Mouse (Mus musculus): ENCODE measurements around the gene Gse1.

Gene Gse1

DNA sequence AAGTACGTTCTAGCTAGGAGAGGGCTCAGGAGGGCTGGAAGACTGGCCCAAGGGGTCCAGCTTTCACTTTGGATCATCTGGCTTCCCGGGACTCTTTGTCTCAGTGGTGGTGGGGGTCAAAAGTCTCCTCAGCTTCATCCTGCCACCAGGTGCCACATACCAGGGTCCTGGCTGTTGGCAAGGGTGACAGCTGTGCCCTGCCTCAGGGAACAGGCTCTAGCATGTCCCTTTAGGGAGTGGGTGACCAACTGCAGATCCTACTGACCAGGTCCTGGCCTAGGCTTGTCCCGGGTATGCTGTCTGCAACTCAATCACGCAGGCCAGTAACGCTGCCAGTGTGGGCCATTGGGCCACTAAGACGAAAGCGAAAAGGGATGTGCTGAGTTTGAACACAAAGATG is 15.7 kb upstream of the Gse1 start:
- 91% methylated on average over 7 of the region's 7 CpGs for WGBS

DNA sequence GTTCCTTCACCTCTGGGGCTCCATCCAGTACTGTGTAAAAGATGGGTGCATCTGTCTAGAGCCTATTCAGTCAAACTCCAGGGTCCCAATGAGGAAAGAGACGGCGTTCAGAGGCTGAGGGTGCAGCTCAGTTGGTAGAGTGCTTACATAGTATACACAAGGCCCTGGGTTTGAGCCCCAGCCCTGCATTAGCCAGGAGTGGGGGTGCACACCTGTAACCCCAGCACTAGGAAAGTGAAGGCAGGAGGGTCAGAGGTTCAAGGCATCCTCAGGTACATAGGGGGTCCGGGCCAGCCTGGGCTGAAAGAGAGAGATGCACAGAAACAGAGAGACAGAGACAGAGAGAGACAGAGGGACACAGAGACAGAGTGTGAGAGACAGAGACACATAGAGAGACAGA is 15.0 kb upstream of the Gse1 start:
- 95% methylated on average over 3 of the region's 3 CpGs for WGBS

DNA sequence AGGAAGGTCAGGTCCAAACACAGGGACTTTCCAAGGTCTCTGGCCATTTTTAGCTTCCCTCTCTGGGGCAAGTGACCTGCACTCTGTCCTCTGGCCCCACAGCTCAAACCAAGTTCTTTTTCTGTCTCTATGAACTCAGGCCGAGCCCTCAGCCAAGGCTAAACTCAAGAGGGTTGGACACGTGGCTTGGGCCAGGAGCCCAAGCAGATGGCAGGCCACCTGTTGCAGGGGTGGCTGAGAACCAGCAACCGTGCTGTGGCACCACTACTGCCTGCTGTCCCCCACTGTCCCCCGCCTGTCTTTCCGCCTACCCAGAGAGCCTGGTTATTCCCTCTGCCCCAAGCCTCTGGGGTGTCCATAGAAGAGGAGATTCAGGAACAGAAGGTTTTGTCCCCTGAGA is 14.3 kb upstream of the Gse1 start:
- 46% methylated on average over 5 of the region's 5 CpGs for WGBS

DNA sequence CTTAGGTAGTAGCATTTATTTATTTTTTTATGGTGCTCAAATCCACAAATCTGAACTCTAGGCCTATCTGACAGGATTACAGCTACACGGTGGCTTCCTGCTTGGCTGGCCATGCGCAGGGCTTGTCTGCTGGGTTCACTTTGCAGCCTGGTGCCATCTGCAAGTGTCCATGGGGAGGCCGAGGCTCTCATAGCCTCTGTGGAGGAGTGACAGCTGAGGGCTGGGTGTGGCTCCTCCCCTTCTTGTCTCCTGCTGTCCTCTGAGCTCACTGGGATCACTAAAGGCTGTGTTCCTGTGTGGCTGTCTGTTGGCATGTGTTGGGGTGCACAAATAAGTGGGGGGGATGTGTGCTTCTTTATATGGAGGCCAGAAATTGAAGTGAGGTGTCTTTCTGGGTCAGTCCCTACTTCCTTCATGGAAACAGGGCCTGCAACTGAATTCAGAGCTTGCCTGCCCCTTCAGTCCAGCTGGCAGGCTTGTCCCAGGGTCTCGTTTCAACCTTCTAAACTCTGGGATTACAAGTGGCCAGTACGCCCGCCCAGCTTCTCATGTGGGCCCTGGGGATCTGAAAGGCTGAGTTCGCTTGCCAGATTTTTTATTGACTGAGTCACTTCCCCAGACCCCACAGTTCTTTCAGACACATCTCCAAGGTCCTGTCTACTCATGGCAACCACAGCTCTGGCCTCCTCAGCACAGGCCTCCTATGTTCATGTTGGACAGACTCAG is 12.7 kb upstream of the Gse1 start:
- 73% methylated on average over 7 of the region's 7 CpGs for WGBS

DNA sequence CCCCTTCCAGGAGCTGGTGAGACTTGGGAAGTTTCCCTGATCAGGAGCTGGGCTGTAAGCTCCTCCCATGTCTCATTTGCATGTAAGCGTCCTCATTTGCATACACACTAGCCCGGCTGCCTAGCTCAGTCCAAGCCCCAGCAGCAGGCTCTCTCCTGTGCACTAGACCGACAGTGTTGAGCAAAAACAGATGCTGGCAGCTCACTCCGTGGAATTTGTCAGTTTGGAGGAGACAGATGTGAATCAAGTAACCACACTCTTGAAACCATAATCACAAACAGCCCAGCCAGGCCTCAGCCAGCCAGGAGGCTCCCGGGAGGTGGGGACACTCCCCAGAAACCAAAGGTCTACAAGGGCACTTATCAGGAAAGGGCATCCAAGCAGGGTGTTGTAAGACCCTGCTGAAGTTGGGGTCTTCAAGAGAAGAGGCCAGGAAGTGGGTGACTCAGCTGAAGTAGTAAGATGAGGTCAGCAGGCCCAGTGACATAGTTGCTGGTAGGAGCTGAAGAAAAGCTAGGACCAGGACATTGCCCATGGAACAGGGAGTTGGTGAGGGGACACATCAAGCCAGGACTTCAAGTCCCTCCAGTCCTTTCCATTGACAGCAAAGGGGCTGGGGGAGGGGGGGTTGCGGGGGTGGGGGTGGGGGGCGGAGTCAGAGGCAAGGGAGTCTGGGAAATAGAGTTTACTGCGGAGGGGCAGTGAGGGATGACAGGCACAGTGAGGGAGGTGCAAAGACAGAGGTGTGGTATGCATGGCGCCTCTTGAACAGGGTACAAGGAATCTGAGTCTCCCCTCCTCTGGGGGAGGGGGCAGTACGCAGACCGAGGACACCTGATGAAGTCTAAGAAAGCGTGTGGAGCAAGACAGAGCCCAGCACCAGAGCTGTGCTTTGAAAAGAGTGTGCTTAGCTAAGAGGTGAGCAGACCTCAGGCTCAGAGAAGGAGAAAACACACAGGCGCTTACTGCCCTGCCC is 11.1 kb upstream of the Gse1 start:
- 36% methylated on average over 13 of the region's 13 CpGs for WGBS

DNA sequence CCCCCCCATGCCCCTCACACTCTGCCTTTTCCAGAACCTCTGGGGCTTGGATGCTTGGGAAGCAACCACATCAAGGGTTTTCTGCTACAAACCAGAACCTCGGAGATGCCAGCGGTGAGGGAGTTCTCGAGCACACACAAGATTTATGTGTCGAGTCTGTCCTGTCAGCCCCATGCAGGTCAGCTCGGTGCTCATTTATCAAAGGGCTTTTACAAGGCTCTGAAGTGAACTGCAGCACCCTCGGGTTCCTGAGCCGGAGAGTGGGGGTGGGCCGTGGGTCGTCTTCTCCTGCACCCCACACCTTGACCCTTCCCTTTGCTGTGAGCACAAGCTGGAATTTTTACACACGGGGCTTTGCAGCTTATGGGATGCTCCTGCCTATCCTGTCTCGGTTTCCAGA is 5.7 kb upstream of the Gse1 start:
- WGBS: 88% methylated on average over 11 of the region's 11 CpGs

DNA sequence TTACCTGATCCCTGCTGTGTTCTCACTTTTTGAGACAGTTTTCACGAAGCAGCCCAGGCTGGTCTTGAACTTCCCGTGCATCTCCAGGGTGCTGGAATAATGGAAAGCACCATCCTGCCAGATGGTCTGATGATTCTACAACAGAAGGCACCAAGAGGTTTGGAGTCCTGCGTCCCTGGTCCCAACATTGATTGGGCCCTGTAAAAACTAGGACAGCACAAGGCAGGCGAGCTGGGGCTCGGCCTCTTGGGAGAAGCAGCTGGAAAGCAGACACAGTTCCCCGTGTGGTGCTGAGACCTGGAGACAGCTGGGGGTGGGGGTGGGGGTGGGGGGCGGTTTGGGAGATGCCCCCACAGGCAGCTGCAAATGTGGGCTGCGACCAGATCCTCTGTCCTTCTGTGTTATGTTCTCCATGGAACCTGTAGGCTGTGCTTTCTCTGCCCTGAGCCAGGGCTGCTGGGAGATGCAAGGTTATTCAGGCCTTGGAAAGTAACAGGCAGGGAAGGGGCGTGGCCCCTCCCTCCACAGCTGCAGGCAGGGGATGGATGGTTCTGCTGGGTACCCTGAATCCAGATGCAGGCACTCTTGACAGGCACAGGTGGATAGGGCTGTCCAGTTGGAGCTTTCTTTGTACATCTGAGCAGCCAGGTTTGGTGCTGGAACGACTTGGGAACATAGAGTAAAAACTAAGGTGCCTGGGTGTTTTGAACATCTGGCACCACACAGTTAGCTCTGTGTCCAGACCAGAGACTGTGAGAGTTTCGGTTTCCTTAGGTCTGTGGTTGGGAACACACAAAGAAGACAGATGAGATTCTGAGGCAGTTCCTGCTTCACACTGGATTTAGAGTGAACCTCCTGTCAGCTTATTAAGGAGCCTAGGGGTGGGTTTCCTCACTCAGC is 3.5 kb upstream of the Gse1 start:
- WGBS: 58% methylated on average over 11 of the region's 11 CpGs

DNA sequence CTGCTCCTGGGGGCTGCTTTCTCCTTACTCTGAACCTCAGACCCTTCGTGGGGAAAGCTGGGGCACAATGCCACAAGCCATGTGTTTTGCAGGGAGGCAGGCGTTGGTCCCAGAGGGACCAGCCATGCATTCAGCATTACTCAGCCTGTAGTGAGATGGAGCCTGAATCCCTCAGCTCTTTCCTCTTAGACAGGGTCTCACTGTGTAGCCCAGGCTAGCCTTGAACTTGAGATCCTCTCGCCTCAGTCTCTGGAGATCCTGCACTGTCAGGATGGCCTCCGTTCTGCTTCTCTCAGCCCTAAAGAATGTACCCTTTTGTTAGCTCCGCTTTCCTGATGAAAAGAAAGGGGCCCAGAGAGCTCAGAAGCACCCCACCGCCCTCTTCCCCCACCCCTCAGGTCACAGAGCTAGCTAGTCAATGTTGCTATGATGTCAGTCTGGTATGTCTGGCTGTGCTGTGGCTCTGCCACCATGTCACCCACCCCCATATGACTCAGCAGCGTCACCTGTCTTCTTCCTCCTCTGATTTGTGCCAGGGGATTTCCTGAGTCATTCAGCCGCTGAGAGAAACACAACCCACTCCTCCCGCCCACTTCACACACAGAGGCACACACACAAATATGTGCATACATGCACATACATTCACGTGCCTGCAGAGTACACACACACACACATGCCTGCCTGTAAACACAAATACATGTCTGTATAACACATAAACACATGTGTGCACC is 2.7 kb upstream of the Gse1 start:
- WGBS: 49% methylated on average over 10 of the region's 10 CpGs

DNA sequence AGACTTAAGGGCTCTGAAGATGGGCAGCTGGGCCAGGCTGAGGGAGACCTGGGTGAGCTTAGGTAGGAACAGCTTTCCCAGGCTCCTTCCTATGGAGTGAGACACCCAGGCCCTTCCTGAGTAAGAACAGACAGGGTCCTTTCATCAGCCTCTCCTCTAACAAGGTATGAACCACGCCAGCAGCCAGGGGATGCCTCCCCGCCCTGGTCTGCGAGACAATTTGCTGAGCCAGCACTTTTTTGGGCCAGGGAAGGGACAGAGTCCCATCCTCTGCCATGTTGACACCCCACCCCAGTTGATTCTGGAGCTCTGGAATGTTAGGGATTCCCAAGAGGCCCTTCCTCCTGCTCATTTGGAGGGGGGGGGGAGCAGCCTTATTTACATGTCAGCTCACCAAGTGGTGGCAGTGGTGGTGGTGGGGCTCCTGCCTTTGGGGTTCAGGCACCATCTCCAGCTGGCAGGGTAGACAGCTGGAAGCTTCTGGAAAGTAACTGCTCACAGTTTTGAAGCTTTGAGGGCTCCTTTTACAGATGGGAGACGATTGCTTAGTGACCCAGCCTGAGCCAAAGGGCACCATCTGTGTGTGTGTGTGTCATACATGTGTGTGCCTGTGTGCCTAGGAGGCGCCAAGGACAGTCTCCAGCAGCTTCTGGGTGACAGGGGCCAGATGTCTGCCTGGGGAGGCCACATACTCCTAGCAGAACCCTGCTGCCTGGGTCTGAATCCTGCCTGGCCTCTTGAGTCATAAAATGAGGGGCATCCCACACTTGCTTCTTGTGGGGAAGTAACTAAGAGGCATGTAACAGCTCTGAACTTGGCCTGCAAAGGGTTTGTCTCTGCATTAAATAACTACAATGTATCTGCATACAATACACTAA is 1.3 kb upstream of the Gse1 start:
- WGBS: 72% methylated on average over 5 of the region's 5 CpGs

DNA sequence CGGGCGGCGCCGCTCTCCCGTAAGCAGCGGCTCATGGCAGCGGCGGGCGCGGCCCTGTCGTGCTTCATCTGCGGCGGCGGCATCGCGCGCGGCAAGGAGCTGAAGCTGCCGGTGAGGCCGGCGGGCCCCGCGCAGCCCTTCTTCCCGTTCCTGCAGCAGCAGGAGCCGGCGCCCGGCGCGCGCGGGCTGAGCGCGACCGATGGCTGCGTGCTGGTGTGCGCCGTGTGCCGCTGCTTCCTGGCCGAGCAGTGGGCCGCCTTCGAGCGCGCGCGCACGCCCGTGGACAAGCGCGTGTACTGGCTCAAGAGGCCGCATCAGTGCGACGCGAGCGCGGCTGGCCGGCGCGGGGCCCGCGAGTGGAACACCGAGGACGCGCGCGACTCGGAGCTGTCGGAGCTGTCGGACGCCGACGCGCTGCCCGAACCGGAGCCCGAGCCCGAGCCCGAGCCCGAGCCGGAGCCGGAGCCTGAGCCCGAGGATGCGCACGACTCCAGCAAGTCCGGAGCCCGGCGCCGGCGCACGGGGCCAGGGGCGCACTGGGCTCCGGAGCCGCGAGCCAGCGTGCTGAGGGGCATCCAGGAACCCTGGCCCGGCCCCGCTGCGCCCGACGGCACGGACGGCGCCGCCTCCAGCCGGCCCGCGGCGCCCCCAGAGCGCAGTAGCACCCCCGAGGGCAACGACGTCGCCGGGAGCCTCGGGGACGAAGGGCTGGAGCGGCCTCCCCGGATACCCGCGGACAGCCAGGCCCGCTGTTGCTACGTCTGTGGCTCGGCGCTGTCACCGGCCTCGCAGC is 721 bp downstream of the Gse1 start:
- under 1% methylated on average over 122 of the region's 125 CpGs for WGBS

DNA sequence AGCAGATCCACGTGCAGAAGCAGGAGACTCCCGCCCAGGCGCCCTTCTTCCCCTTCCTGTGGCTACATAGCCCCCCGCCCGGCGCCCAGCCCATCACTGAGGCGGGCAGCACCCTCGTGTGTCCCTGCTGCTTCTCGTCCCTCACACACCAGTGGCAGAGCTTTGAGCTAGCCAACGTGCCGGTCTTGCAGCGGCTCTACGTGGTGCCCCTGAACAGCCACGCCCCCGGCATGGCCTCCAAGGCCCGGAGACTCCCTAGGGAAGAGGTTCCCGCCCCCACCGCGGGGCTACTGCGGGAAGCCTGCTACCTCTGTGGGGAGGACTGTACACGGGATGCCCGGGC is 1.3 kb downstream of the Gse1 start:
- 6% methylated on average over 19 of the region's 22 CpGs for WGBS

DNA sequence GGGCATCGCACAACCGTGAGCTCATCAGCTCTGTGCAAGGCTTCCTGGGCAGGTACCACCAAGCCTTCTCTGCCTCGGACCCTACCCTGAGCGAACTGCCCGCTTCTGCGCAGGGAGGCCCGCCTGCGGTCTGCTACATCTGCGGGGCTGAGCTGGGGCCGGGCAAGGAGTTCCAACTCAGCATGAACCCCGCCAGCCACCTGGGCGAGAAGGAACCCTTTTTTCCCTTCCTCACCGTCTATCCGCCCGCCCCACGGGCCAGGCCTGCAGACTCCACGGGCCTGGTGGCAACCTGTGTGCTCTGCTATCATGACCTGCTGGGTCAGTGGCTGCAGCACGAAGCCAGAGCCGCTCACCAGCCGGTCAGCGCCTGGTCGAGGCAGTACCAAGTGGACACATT is 1.8 kb downstream of the Gse1 start:
- 62% methylated on average over 22 of the region's 22 CpGs for WGBS

DNA sequence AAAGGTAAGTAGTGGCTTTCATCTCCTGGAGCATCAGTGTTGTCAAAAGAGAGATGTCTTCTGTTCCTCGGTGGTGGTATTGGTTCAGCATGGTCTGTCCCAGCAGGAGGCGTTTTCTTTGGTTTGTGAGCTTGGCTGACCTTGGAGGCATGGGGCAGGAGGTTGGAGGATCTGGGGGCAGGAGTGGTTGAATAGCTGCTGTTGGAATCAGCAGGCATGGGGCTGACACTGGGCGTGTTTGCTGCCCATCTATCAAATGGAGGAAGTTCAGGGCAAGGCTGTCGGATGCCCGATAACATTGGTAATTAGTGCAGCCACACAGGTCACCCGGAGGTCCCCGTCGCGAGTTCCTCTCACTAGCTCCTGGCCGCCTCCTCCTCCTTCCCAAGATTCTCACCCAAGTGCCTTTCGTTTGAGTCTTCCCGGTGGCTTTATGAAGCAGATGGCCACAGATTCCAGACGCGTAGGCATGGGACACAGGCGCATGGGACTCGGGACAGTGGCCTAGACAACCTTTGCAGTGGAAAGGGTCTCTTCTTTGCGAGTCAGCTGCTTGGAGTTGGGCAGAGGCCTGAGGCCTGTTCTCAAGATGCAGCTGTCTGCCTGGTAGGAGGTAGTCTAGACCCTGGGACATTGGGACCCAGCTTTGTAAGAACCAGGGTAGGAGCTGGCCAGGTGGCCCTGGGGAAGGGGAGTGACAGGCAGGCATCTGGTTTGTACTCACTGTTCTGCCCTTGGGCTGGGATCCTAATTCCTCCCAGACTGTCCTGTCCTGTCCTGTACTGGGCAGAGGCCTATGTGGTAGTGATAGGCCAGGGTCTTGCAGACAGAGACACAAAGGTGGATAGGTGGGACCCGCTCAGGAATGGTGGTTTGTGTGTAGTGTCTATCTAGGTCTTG is 2.7 kb downstream of the Gse1 start:
- 64% methylated on average over 18 of the region's 18 CpGs for WGBS

DNA sequence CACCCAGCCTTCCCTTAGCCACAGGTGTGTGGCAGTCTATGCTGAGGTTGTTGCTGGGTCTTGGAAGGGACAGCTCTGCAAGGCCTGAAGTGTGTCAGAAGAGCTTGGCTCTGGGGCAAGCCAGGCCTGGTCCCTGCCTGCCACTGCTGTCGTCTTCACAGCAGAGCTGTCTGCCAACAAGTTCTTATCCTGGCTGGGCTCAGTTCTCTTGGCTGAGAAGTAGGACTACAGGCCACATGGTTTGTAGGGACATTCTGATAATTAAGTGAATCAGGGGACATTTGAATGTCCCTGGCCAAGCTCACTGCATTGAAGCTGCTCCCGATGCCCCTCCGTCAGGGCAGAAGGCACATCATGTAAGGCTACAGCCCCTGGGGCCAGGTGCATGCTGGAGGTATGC is 3.6 kb downstream of the Gse1 start:
- WGBS: 59% methylated on average over 3 of the region's 3 CpGs

DNA sequence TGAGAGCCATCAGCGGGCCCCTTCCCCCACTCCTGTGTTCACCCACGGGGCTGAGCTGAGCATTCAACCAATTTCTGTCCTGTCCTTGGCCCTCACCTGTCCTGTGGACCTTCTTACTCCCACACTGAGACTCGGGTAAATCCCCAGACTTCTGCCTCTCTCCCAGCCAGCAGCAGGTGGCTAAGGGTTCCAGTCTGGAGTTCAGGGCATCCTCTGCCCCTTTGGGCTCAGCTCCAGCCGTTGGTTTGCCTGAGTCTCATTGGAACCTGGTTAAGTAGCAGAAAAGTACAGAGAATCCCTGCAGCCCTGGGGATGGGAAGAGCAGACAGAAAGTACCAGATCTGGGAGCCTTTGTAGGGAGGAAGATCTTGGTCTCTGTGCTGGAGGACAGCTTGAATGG is 4.1 kb downstream of the Gse1 start:
- 43% methylated on average over 4 of the region's 4 CpGs for WGBS

DNA sequence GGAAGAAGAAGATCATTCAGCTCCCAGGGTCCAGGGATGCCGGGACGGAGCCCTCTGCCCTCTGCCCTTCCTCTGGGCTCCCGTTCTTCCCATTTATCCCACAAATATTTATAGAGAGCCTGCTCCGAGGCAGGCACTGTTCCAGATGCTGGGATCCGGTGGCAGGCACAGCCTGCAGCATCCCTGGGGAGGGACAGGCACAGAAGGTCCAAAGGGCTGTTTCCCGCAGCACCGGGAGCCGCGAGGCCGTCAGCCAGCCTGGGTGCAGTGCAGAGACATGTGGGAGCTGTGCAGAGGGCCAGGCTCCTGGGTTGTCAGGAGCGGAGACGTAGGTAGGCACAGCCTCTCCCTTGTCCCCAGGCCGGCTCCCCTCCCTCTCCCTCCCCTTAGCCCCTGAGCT is 4.7 kb downstream of the Gse1 start:
- 41% methylated on average over 13 of the region's 13 CpGs for WGBS

DNA sequence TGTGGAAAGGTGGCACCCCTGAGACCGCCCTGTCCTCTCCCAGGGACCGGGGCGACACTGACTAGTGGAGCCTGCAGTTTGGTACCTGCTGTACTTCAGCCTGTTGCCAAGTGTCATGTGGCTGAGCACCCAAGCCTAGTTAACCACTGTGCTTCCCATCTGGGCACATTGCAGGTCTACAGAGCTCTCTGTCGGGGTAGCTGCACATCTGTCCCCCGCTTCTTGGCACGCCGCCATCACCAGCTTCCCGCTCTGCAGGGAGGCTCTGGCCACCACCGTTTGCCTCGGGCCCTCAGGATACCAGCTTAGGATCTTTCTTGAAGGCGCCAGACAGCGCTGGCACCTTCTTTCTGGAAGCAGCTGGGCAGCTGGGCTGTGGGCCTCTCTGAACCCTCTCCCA is 6.2 kb downstream of the Gse1 start:
- WGBS: 38% methylated on average over 12 of the region's 12 CpGs

DNA sequence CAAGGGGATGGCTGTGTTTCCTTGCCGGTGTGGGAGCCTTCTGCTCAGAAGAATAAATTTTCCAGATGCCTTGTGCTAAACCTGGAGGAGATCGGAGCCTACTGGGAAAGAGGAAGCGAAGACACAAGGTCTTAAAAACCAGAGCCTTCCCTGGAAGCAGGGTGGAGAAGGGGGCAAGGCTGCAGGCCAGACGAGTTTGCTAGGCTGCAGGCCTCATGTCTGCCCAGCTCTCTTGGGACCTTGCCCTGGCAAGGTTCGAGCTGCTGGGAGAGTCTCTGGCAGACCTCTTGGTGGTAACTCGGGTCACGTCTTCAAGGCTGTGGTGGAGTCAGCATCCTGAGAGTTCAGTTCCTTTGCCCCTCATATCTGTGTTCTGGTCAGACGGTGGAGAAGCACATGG is 6.6 kb downstream of the Gse1 start:
- 47% methylated on average over 8 of the region's 8 CpGs for WGBS

DNA sequence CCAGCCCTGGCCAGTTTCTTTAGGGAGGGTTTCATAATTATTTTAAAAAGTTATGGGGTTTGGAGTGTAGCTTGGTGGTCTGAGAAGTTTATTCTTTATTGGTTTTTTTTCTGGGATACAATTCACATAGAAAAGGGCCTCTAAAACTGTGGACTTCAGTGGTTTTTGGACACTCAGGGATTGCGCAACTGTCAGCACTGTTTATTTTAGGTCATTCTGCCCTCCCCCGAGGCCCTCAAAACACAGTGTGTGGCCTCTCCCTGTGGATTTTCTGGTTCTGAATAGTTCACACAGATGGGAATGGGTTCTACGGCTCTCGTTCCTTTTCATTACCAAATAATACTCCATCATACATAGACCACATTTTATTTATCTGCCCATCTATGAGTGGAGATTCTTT is 15.0 kb downstream of the Gse1 start:
- 85% methylated on average over 4 of the region's 4 CpGs for WGBS

Measured in cerebral cortex, adult 2 months (tissue).